Mouse (Mus musculus) adrenal gland, adult 18-20 months (tissue): Measurements from ENCODE around the gene Lrrc4. TPM values are rescaled to one million over a fixed set of nuclear protein-coding genes. Genes with fewer than 3 reads are reported as not detected.

Experiments
- DNase-seq, 2 experiments: peaks; one replicate each; pipeline ENCODE4 v3.0.0; 2021 to 2022; ENCODE audit warnings: low spot score in 2 of 2
- total RNA-seq, 2 experiments: library from RNA; stranded (reverse); gene quantifications; 1 replicate in 1 of 2; 2 replicates in 1 of 2; pipeline ENCODE4 v1.2.3; 2021

The Lrrc4 gene
- total RNA-seq, 2 experiments from 2014 or later, result 10.2 to 12.0 TPM

DNA sequence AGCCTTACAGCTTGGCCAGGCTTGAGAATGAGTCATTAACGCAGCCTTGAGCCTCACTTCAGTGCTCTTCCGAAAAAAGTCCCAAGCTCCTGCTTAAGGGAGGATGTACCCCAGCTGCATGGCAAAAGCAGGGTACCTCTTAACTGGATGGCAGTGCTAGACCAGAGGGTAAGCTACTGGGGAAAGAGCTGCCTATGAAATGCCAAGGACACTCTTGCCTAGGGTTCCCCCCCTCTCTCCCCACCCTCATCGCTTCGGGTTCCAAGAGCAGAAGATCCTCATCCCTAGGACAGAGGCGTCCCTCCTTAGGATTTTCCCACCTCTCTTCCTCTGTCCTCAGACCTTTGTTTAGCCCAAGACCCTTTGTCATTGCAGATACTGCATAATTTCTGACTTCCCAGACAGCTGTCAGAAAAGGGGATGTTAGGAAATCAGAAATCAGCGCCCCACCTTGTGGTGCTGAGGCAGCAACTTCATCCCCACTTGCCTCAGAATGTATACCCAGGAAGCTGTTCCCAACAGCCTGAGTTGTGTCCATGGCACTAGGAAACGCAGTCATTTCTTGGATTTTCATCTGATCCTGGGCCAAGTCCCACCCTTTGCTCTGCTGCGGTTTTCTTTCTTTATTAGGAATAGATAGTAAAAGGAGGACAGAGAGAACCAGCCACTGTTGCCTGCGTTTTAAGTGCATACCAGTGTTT lies 4.7 kb downstream of the Lrrc4 start:
- DNase-seq, result no peak

- no peak for DNase-seq
Observed at GRCm38 (mm10) chr6:28825894-28826293, 5.7 kb downstream of the Lrrc4 start.

DNA sequence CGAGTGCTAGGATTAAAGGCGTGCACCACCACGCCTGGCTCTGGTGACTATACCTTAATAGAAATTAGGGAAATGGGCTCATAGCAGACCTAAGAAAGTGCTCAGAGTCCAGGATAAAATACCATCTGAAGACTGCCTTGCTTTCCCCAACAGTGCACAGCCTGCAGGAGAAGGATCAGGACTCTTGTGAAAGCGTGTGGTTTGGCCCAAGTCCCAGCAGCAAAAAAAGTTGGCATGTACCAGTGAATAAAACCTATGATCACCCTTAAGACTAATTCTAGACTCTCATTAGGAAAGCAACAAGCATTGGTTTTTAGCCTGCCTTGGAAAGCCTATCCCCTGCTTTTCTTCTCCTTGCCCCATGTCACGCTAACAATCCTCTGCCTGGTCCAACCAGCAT lies 7.7 kb downstream of the Lrrc4 start:
- DNase-seq, result peak in 1 of 2 experiments; percentile 42

DNA sequence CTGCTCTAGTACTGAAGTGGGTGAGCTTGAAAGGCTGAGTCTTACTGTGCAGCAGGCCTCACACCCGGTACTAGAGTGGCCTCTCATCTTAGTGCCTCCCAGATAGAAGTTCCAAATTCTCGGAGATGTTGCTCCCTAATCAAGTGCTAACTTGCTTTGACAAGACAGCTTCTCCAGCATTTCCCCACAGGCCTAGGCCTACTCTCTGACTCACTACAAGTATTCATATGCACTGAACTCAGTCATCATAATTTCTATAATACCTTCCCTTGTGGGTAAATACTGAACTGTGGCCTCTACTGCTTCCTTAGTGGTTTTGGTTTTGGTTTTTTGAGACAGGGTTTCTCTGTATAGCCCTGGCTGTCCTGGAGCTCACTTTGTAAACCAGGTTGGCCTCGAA lies 8.2 kb downstream of the Lrrc4 start:
- no peak for DNase-seq

- no peak for DNase-seq
Observed at GRCm38 (mm10) chr6:28822296-28822695, 9.3 kb downstream of the Lrrc4 start.

GRCm38 (mm10) chr6:28819509-28820358 lies 11.8 kb downstream of the Lrrc4 start:
- DNase-seq, result no peak

DNA sequence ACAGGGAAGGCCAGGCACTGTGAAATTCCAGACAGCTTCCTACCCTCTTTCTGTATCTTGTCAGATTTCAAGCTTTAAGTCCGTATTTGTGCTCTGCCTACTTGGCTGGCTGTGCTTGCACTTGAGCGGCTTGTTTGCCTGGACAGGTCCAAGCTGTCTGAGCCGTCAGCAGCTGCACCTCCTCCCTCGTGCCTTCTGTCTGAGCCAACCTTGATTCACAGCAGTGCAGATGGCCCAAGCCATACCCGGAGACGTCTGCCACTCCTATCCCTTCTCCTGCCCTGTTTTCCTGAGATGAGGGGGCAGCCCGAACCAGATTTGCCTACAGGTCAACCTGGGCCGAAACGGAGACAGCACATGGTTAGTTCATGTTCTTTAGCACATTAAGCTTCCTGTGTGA lies 14.5 kb downstream of the Lrrc4 start:
- DNase-seq, result no peak

DNA sequence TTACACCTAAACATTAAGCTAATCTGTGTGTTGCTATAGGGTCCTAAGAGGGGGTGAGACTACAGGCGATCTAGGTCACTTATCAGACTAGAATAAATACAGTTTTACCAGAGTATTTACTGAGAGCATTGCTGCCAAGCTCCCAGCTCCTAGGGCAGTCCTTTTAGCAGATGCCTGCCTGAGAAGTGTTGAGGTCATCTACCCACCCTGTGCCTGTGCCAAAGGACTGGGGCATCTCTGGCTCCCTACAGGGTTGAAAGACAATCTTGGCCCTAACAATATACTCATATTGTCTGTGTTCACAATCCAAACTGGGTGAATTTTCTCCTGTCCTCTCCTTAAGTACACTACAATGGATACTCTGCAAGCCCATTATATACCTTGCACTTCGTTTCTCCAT lies 16.7 kb downstream of the Lrrc4 start:
- no peak for DNase-seq

DNA sequence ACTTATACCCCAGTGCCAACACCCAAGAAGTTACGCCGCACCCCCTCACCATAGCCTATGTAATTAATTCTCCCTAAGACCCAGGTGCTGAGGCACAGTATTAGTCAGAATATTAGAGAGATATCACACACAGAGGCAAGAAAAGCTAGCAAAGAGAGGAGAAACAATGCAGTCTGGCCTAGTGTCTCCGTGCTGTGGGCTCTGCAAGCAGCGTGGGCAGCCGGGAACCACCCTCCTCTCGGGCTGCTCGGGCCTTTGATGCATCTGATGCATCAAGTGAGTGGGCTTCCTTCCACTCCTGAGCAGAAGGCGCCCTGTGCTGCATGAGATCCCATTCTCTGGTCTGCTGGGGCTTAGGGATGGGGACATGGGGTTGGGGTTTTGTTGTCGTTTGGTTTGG lies 18.5 kb downstream of the Lrrc4 start:
- no peak for DNase-seq

DNA sequence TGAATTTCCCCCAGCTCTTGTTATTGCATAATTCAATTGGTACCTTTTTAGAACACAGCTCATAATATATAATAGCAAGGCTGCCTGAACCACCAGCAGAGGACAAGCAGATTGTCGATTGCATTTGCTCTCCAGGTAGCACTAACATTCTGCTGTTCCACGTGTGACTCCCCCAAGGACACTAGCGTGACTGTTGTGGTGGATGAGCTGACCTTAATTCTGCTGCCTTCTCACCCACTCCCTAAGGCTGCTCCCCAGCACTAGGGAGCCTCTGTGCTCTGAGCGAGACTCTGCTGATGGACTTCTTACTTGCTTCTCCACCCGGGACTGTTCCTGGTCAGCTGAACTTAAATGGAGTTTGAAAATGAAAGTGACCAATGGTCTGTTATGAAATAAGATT lies 26.8 kb downstream of the Lrrc4 start:
- no peak for DNase-seq

DNA sequence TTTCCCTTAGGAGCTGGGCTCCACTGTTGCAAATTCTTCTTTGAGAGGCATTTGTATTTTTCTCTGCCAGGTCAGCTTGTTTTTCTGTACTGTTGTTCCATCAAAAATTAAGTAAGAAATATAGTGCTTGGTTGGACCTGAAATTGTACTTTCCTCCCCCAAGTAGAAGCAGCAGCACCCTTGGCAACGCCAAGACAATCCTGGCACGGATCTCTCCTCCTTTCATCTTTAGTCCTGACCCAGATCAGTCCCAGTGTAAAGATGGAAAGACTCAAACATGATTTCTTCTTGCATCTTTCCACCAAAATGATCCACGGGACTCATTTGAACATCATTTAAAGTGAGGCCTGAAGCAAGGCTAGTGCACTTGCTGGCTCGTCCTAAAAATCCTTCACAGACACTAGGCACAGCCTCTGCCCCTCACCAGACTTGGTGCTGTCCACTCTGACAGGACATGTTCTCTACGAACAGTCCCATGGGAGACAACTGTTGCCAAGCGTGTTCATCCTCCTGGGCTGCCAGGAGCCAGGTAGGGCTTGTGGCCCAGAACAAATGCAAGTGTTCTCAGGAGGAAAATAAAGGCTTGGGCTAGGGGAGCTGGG lies 27.8 kb downstream of the Lrrc4 start:
- DNase-seq, result no peak

GRCm38 (mm10) chr6:28800976-28801375 lies 30.6 kb downstream of the Lrrc4 start:
- DNase-seq, result no peak

GRCm38 (mm10) chr6:28799818-28800217 lies 31.7 kb downstream of the Lrrc4 start:
- DNase-seq, result no peak

DNA sequence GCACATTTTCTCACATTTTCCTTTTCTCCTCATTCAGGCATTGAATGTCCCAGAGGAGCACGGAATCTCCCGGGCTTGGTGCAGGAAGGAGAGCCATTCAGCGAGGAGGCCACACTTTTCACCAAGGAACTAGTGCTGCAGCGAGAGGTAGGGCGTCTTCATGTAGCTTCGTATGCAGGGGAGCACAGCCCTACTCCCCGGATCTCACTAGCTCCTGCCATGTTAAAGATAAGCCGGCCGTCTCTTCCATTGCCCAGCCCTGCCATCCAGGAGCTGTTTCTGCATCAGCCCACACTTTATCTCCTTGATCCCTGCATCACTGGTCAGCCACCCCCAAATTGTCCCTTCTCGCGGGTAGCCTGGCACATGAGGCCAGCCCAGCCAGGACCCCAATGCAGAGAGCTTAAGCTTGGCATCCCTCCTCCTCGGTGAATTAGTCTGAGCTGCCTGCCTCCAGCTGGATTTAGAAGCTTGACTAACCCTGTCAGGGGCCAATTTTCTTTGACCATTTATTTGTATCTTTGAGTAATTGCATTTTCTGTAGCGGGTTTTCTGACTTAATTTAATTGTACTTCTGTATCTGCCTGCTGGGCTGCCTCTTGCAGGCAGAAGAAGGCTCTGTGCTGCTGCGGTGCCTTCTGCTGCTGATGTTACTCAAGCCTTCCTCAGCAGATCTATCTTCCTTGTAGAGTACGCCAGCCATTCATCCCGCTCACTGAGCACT lies 35.6 kb downstream of the Lrrc4 start:
- DNase-seq, result no peak

- no peak for DNase-seq
Observed at GRCm38 (mm10) chr6:28795380-28795779, 36.2 kb downstream of the Lrrc4 start.

DNA sequence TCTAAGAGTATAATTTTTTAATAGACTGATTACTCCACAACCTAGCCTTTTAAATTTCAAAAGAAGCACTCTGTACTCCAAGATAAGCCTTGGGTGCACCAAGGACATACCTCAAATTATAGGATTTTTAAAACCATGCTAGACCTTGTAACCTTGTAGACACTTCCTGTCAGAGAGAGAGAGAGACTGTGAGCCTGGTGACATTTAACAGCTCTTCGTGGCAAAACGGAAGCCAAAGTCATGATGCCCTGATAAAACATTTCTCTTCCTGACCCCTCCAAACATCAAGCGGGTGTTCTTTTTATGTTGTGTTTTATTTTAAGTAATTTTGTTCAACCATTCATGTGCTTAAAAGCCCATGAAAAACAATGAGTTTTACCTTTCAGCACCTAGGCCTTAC lies 39.7 kb downstream of the Lrrc4 start:
- DNase-seq, result no peak

GRCm38 (mm10) chr6:28791183-28791582 lies 40.4 kb downstream of the Lrrc4 start:
- DNase-seq, result no peak

- DNase-seq, result no peak
Observed at GRCm38 (mm10) chr6:28789685-28790084, 41.9 kb downstream of the Lrrc4 start.

DNA sequence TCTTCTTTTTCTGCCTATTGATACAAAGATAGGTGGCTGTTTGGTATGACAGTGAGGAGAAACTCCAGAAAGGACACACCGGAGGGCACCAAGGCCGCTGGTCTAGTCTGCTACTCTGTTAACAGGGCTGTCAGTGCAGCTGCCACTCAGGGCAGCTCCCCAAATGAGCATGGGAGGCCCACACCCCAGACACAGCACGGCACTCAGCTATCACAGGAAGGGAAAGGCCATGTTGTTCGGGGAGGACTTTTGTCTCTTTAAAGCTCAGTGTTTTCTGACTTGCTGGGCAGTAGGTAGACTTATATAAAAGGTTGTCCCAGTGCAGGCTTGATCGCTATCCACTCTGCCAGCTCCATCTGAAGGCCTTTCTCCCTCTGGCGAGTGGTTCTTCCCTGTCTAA lies 44.4 kb downstream of the Lrrc4 start:
- no peak for DNase-seq

DNA sequence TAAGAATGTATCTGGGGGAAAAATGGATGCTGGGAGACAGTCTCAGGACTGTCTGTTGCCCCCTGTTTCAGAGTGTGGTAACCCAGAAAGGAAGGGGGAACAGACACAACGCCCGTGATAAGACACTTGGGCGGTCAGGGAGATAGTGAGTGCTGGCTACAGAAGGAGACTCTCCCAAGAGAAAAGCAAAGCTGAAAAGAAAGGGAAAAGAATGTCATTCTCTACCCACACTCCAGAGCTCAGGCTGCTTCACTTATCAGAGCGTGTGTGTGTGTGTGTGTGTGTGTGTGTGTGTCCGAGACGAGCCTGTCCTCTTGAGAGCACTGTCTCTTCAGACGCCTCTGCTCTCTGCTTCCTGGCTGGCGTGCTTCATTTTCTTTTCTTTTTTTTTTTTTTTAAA lies 45.8 kb downstream of the Lrrc4 start:
- no peak for DNase-seq

DNA sequence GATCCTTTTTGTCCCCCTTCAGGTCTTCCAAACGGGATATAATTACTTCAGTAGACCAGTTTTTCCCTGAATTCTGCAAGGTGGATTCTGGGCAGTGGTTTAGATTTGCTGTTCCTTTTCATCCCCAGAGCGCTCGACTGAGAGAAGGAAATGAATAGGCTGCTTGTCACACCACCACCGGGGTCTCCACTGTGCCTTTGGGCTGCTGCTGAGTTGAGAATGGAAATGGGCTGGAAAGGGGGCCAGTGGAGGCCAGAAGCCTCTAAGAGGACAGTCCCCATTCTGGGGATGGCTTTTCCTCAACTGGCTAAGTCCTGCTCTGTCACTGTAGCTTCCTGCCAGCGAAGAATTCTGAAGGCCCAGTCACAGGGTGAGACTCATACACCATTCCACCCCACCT lies 47.6 kb downstream of the Lrrc4 start:
- DNase-seq, result no peak
